Mouse (Mus musculus): ENCODE results near the gene Sox5. TPM values are rescaled to one million over a fixed set of nuclear protein-coding genes. Genes with fewer than 3 reads are reported as not detected.

Gene Sox5
- total RNA-seq, 2 experiments from 2014 or later = 0.10 TPM; not detected in 1

GRCm38 (mm10) chr6:144596536-144597210 is 185.1 kb downstream of the Sox5 start:
- ATAC-seq (replicated peaks; ENCODE audit: poor library complexity) = no peak

- peak; percentile 76 for ATAC-seq (replicated peaks; ENCODE audit: poor library complexity)
Measured at GRCm38 (mm10) chr6:144584854-144585253, 196.9 kb downstream of the Sox5 start.

- ATAC-seq (replicated peaks; ENCODE audit: poor library complexity) = no peak
Measured at GRCm38 (mm10) chr6:144584074-144584840, 197.5 kb downstream of the Sox5 start.

- peak; percentile 22; the same call in 1 of the 2 replicates for ATAC-seq (replicated peaks; ENCODE audit: poor library complexity)
Measured at GRCm38 (mm10) chr6:144579301-144579700, 202.5 kb downstream of the Sox5 start.

GRCm38 (mm10) chr6:144570850-144571249 is 210.9 kb downstream of the Sox5 start:
- ATAC-seq (replicated peaks; ENCODE audit: poor library complexity) = peak; percentile 91

- ATAC-seq (replicated peaks; ENCODE audit: poor library complexity) = peak; percentile 21; the same call in 1 of the 2 replicates
Measured at GRCm38 (mm10) chr6:144565827-144566226, 215.9 kb downstream of the Sox5 start.

GRCm38 (mm10) chr6:144561718-144562117 is 220.1 kb downstream of the Sox5 start:
- peak; percentile 81 for ATAC-seq (replicated peaks; ENCODE audit: poor library complexity)

- ATAC-seq (replicated peaks; ENCODE audit: poor library complexity) = no peak
Measured at GRCm38 (mm10) chr6:144560211-144560610, 221.6 kb downstream of the Sox5 start.

GRCm38 (mm10) chr6:144553476-144553875 is 228.3 kb downstream of the Sox5 start:
- no peak for ATAC-seq (replicated peaks; ENCODE audit: poor library complexity)

GRCm38 (mm10) chr6:144548991-144549390 is 232.8 kb downstream of the Sox5 start:
- no peak for ATAC-seq (replicated peaks; ENCODE audit: poor library complexity)

- ATAC-seq (replicated peaks; ENCODE audit: poor library complexity) = no peak
Measured at GRCm38 (mm10) chr6:144547141-144547540, 234.6 kb downstream of the Sox5 start.

- no peak for ATAC-seq (replicated peaks; ENCODE audit: poor library complexity)
Measured at GRCm38 (mm10) chr6:144545549-144545948, 236.2 kb downstream of the Sox5 start.

GRCm38 (mm10) chr6:144541316-144541715 is 240.5 kb downstream of the Sox5 start:
- ATAC-seq (replicated peaks; ENCODE audit: poor library complexity) = no peak

GRCm38 (mm10) chr6:144539439-144540192 is 242.2 kb downstream of the Sox5 start:
- ATAC-seq (replicated peaks; ENCODE audit: poor library complexity) = no peak

- ATAC-seq (replicated peaks; ENCODE audit: poor library complexity) = no peak
Measured at GRCm38 (mm10) chr6:144523479-144523878, 258.3 kb downstream of the Sox5 start.

GRCm38 (mm10) chr6:144518811-144519210 is 263.0 kb downstream of the Sox5 start:
- ATAC-seq (replicated peaks; ENCODE audit: poor library complexity) = no peak

GRCm38 (mm10) chr6:144515905-144516304 is 265.9 kb downstream of the Sox5 start:
- ATAC-seq (replicated peaks; ENCODE audit: poor library complexity) = no peak

- no peak for ATAC-seq (replicated peaks; ENCODE audit: poor library complexity)
Measured at GRCm38 (mm10) chr6:144513761-144514160, 268.0 kb downstream of the Sox5 start.

GRCm38 (mm10) chr6:144511925-144512324 is 269.9 kb downstream of the Sox5 start:
- ATAC-seq (replicated peaks; ENCODE audit: poor library complexity) = no peak

- no peak for ATAC-seq (replicated peaks; ENCODE audit: poor library complexity)
Measured at GRCm38 (mm10) chr6:144510147-144510546, 271.6 kb downstream of the Sox5 start.

GRCm38 (mm10) chr6:144504197-144504551 is 277.6 kb downstream of the Sox5 start:
- ATAC-seq (replicated peaks; ENCODE audit: poor library complexity) = no peak
